7 mouse cellular contexts compared by ENCODE assay signal in genomic region chr8:4868761-4869160, GRCm38 (mm10).
DNase-seq lines count a peak whose midpoint lies in the region; ATAC-seq and TF ChIP-seq lines count a peak whose summit lies in the region.
"Not testable (repeated sequence)": the region's sequence is repeated elsewhere in the genome, so short reads cannot be mapped to it uniquely, and the experiment has no call there.

No protein-coding gene starts in this region.

- H3K4me3 ChIP-seq in embryonic facial prominence, embryonic 10.5 days; hindbrain, embryonic 12.5 days; kidney, embryonic 16.5 days (ENCODE audit: low read length); liver, postnatal 0 days (ENCODE audit: low read depth, low read length); neural tube, embryonic 13.5 days: not testable (repeated sequence)

- TF ChIP-seq CTCF in liver, postnatal 0 days (IDR thresholded peaks at IDR 0.05; ENCODE audit: low read depth): peak; percentile 65

- not testable (repeated sequence) for TF ChIP-seq EP300 in liver, postnatal 0 days (IDR thresholded peaks at IDR 0.05; ENCODE audit: low read depth)

- ATAC-seq in hindbrain, embryonic 12.5 days (ENCODE audit: low FRiP score): peak; percentile 83
- ATAC-seq in kidney, embryonic 16.5 days (ENCODE audit: low FRiP score, low TSS enrichment): peak; percentile 89; the same call in 1 of the 2 replicates
- peak; percentile 78 for ATAC-seq in liver, postnatal 0 days
- ATAC-seq in neural tube, embryonic 13.5 days (ENCODE audit: low read depth): peak; percentile 93

- not testable (repeated sequence) for H3K9ac ChIP-seq in hindbrain, embryonic 12.5 days; kidney, embryonic 16.5 days (replicated peaks; ENCODE audit: low read length); liver, postnatal 0 days (replicated peaks); neural tube, embryonic 13.5 days

- H3K9me3 ChIP-seq in embryonic facial prominence, embryonic 10.5 days; hindbrain, embryonic 12.5 days (replicated peaks); kidney, embryonic 16.5 days (ENCODE audit: low read length); liver, postnatal 0 days (ENCODE audit: low read length); neural tube, embryonic 13.5 days: not testable (repeated sequence)

- H3K27me3 ChIP-seq in embryonic facial prominence, embryonic 10.5 days (replicated peaks; ENCODE audit: low read depth, poor library complexity, severe bottlenecking); hindbrain, embryonic 12.5 days; kidney, embryonic 16.5 days (ENCODE audit: insufficient read depth, low read length); liver, postnatal 0 days (ENCODE audit: insufficient read depth, low read length); neural tube, embryonic 13.5 days: not testable (repeated sequence)

- WGBS in embryonic facial prominence, embryonic 10.5 days: 73% methylated on average over 7 of the region's 7 CpGs
- WGBS in hindbrain, embryonic 12.5 days: 80% methylated on average over 7 of the region's 7 CpGs
- 78% methylated on average over 7 of the region's 7 CpGs for WGBS in kidney, embryonic 16.5 days
- 77% methylated on average over 7 of the region's 7 CpGs for WGBS in liver, postnatal 0 days (ENCODE audit: insufficient replicate concordance)
- 84% methylated on average over 7 of the region's 7 CpGs for WGBS in neural tube, embryonic 13.5 days

- peak; percentile 70 for DNase-seq in adipocyte (ENCODE audit: low spot score)
- DNase-seq in embryonic facial prominence, embryonic 10.5 days (ENCODE audit: low spot score): peak; percentile 67
- DNase-seq in left cerebral cortex, adult 11 months (ENCODE audit: low spot score): peak; percentile 12
- peak; percentile 21 for DNase-seq in liver, postnatal 0 days

- not testable (repeated sequence) for H3K4me1 ChIP-seq in embryonic facial prominence, embryonic 10.5 days; hindbrain, embryonic 12.5 days; kidney, embryonic 16.5 days (ENCODE audit: insufficient read depth, low read length); liver, postnatal 0 days (ENCODE audit: insufficient read depth); neural tube, embryonic 13.5 days (replicated peaks)

- not testable (repeated sequence) for H3K4me2 ChIP-seq in hindbrain, embryonic 12.5 days (replicated peaks); kidney, embryonic 16.5 days (replicated peaks; ENCODE audit: low read depth, low read length); liver, postnatal 0 days (ENCODE audit: low read depth, low read length); neural tube, embryonic 13.5 days

- H3K27ac ChIP-seq in embryonic facial prominence, embryonic 10.5 days (replicated peaks); hindbrain, embryonic 12.5 days; kidney, embryonic 16.5 days (ENCODE audit: low read length); liver, postnatal 0 days (ENCODE audit: low read depth); neural tube, embryonic 13.5 days (replicated peaks): not testable (repeated sequence)

- not testable (repeated sequence) for H3K36me3 ChIP-seq in embryonic facial prominence, embryonic 10.5 days (replicated peaks); hindbrain, embryonic 12.5 days; kidney, embryonic 16.5 days (ENCODE audit: insufficient read depth, low read length); liver, postnatal 0 days (replicated peaks; ENCODE audit: insufficient read depth, low read length); neural tube, embryonic 13.5 days

Comparison
In these comparisons a context has a peak if more than half of its experiments do, and no peak if none do; other contexts are left out.
1. DNase-seq: peak in every context shown above with its lines; median percentile 70 in adipocyte; 67 in embryonic facial prominence, embryonic 10.5 days; 21 in liver, postnatal 0 days; 12 in left cerebral cortex, adult 11 months.